Mouse (Mus musculus): ENCODE results near the gene Sncb. TPM values are rescaled to one million over a fixed set of nuclear protein-coding genes. Genes with fewer than 3 reads are reported as not detected.
"Not testable (repeated sequence)": the region's sequence is repeated elsewhere in the genome, so short reads cannot be mapped to it uniquely, and the experiment has no call there.

Sncb gene
- polyA plus RNA-seq, 1 experiment = 0.22 TPM

DNA sequence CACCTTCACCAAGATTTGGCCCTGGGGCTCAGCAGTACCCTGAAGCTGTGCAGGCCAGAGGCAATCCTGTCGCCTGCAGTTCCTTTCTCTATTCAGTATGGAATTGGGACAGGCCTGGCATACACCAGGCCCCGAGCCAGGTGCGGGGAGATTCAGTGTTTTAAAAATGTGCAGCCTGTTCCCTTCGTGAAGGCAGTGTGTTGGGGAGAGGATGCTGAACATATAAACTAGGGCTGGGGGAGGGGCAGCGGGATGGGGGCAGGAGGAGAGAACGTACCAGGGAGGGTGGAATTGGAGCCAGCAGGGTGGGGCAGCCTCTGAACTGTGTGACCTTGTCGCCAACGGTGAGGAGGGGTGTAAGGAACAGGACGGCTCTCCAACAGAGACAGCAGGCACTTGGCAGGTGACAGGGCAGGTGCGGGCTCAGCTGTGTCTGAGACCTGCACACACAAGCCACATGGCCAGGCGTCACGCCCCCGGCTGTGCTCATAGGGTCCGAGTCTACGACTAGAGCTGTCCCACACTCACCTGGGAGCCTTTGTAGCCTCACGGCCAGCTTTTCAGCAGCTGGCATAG is 27.7 kb upstream of the Sncb start:
- H3K36me3 ChIP-seq (ENCODE audit: control insufficient read depth, insufficient read depth, low read length) = no peaks in the 10 kb centered on the region
- peaks cover 6% of the 10 kb centered on the region for H3K4me1 ChIP-seq (ENCODE audit: control insufficient read depth, insufficient read depth, insufficient read length)
- TF ChIP-seq POLR2A (IDR thresholded peaks at IDR 0.05; ENCODE audit: low read depth, low read length) (no peak), CTCF (IDR thresholded peaks at IDR 0.05; ENCODE audit: extremely low read depth, insufficient read depth, insufficient read length, insufficient replicate concordance) (no peak)
- H3K27me3 ChIP-seq (ENCODE audit: control insufficient read depth, insufficient read depth, low read length) = peaks cover 5% of the 10 kb centered on the region
- no peak overlapping the region for H3K4me3 ChIP-seq (ENCODE audit: extremely low read depth, insufficient read depth, insufficient read length)
- H3K27ac ChIP-seq (ENCODE audit: insufficient read depth, low read length) = no peak overlapping the region
- 89% methylated on average over 16 of the region's 16 CpGs for whole genome bisulfite sequencing
- no peak for DNase-seq (ENCODE audit: low read depth in 1 of 2, low spot score in 2 of 2)

DNA sequence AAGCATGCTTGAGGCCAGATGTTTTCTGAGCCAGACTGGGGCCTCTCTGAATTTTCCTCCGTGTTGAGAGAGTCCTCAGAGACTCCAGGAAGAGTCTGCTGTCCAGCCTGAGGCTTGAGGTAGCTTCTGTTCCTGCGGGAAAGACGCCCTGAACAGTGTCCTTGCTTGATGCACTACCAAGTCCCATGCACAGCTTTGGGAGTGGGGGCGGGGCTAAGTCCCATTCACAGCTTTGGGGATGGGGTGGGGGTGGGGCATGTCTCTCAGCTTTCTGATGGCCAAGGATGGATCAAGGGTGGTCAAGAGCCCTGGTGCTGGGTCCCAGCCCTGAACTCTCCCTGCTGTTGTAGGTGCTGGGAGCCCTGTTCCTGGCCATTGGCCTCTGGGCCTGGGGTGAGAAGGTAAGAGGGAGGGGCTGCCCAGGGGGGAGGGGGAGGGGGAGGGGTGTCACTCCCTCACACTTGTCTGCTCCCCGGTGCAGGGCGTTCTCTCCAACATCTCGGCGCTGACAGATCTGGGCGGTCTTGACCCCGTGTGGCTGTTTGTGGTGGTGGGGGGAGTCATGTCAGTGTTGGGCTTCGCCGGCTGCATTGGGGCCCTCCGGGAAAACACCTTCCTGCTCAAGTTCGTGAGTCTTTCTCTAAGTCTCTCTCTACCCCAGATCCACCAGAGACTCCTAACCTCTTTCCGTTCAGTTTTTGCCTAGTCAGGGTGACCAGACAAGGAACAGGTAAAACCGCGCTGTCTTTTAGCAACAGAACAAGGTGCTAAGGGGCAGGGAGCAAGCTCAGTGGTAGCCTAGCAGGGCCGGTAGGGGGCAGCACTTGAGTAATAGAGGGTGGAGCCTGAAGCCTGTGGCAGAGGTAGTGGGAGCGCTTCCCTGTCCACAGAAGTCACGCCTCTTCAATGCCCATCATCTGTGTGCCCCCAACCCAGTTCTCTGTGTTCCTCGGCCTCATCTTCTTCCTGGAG is 26.1 kb upstream of the Sncb start:
- no peak for DNase-seq (ENCODE audit: low read depth in 1 of 2, low spot score in 2 of 2)
- H3K27ac ChIP-seq (ENCODE audit: insufficient read depth, low read length) = no peak overlapping the region
- 37% methylated on average over 21 of the region's 21 CpGs for WGBS
- no peak overlapping the region for H3K4me3 ChIP-seq (ENCODE audit: extremely low read depth, insufficient read depth, insufficient read length)
- H3K36me3 ChIP-seq (ENCODE audit: control insufficient read depth, insufficient read depth, low read length) = no peaks in the 10 kb centered on the region
- H3K4me1 ChIP-seq (ENCODE audit: control insufficient read depth, insufficient read depth, insufficient read length) = peaks cover 6% of the 10 kb centered on the region
- TF ChIP-seq POLR2A (IDR thresholded peaks at IDR 0.05; ENCODE audit: low read depth, low read length) = no peak
- 0 out of 2 replicates have a peak, but pooled peaks have one; percentile 7 for TF ChIP-seq CTCF (IDR thresholded peaks at IDR 0.05; ENCODE audit: extremely low read depth, insufficient read depth, insufficient read length, insufficient replicate concordance)
- peaks cover 5% of the 10 kb centered on the region for H3K27me3 ChIP-seq (ENCODE audit: control insufficient read depth, insufficient read depth, low read length)

- H3K27ac ChIP-seq (ENCODE audit: insufficient read depth, low read length) = no peak overlapping the region
- WGBS = 2% methylated on average over 38 of the region's 38 CpGs
- TF ChIP-seq POLR2A (IDR thresholded peaks at IDR 0.05; ENCODE audit: low read depth, low read length) (no peak), CTCF (IDR thresholded peaks at IDR 0.05; ENCODE audit: extremely low read depth, insufficient read depth, insufficient read length, insufficient replicate concordance) (no peak)
Measured at GRCm38 (mm10) chr13:54789561-54790397, 23.4 kb upstream of the Sncb start.

DNA sequence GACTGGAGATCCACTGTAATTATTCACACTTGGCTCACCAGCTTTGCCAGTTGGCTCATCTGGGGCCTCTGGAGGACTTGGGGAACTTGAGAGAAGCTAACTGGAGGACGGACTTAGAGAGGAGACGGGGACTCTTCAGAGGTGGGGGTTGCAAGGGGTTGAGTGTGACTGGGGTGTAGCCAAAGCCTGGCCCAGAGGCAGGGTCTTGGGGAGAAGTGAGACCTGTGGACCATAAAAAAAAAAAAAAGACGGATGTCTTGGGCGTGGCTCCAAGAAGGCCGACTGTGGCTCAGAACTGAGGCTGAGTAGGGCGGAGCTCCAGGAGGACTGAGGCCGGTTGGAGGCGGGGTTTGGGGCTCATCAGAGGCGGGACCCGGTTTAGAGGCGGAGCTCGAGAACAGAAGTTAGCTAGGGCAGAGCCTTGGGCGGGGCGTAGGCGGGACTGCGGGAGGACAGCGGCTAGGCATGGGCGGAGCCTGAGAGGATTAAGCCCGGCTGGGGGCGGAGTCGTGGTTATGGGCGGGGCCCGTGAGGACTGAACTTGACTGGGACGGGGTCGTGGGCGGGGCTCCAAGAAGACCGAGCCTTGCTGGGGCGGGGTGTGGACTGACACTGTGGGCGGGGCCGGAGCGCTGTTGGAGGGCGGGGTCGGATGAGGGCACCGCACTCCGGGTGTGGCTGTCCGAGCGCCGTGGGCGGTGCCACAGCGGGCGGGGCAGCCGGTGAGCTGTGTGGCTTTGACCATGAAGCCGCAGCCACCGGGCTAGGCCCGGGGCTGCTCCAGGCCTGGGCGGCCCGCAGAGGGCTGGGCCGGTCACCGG is 22.6 kb upstream of the Sncb start, which contains the start of gene Tspan17:
TSS of gene Tspan17 (plus strand) at position 638 of the 821 bp plus-strand sequence.
- Histone ChIP-seq H3K4me1 (ENCODE audit: control insufficient read depth, insufficient read depth, insufficient read length) (peaks cover 6% of the 10 kb centered on the region), H3K36me3 (ENCODE audit: control insufficient read depth, insufficient read depth, low read length) (no peaks in the 10 kb centered on the region), H3K4me3 (ENCODE audit: extremely low read depth, insufficient read depth, insufficient read length) (peak within 1 kb of the TSS; percentile 59), H3K27me3 (ENCODE audit: control insufficient read depth, insufficient read depth, low read length) (peaks cover 5% of the 10 kb centered on the region), H3K27ac (ENCODE audit: insufficient read depth, low read length) (no peak within 1 kb of the TSS)
- DNase-seq (ENCODE audit: low read depth in 1 of 2, low spot score in 2 of 2) = peak; percentile 82 to 88
- 4% methylated on average over 48 of the region's 49 CpGs for WGBS
- TF ChIP-seq POLR2A (IDR thresholded peaks at IDR 0.05; ENCODE audit: low read depth, low read length) (no peak), CTCF (IDR thresholded peaks at IDR 0.05; ENCODE audit: extremely low read depth, insufficient read depth, insufficient read length, insufficient replicate concordance) (no peak)

More at GRCm38 (mm10) chr13:54789561-54790397, 23.4 kb upstream of the Sncb start:
- Histone ChIP-seq H3K4me1 (ENCODE audit: control insufficient read depth, insufficient read depth, insufficient read length) (peaks cover 6% of the 10 kb centered on the region), H3K4me3 (ENCODE audit: extremely low read depth, insufficient read depth, insufficient read length) (peak overlapping the region; percentile 59), H3K36me3 (ENCODE audit: control insufficient read depth, insufficient read depth, low read length) (no peaks in the 10 kb centered on the region), H3K27me3 (ENCODE audit: control insufficient read depth, insufficient read depth, low read length) (peaks cover 5% of the 10 kb centered on the region)
- DNase-seq (ENCODE audit: low read depth in 1 of 2, low spot score in 2 of 2) = no peak

DNA sequence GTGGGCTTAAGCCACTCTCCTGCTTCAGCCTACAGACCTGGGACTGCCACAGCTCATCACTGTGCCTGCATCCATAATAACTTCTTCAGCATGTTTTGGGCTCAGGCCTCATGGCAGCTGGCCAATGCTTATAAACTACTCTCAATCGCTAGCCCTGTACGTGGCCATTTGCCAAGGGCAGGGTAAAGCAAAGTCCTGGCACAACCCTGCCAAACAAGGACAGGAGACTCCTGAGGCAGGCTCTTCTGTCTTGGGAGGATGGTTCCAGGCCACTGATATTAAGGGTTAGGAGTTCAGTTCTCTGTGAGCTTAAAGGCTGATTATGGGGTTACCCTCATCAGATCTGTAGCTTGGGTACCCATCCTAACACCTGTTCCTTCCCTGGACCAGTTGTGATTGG is 21.2 kb upstream of the Sncb start:
- 71% methylated on average over 2 of the region's 2 CpGs for WGBS

GRCm38 (mm10) chr13:54783698-54784097 is 17.3 kb upstream of the Sncb start, which contains the start of gene Eif4e1b:
TSS of gene Eif4e1b (plus strand) at chr13:54783998.
- TF ChIP-seq CTCF (IDR thresholded peaks at IDR 0.05; ENCODE audit: extremely low read depth, insufficient read depth, insufficient read length, insufficient replicate concordance) (no peak), POLR2A (IDR thresholded peaks at IDR 0.05; ENCODE audit: low read depth, low read length) (no peak)
- DNase-seq (ENCODE audit: low read depth in 1 of 2, low spot score in 2 of 2) = no peak
- no peaks in the 10 kb centered on the region for H3K36me3 ChIP-seq (ENCODE audit: control insufficient read depth, insufficient read depth, low read length)
- H3K4me3 ChIP-seq (ENCODE audit: extremely low read depth, insufficient read depth, insufficient read length) = no peak within 1 kb of the TSS
- H3K4me1 ChIP-seq (ENCODE audit: control insufficient read depth, insufficient read depth, insufficient read length) = no peaks in the 10 kb centered on the region
- 86% methylated on average over 4 of the region's 4 CpGs for WGBS
- H3K27ac ChIP-seq (ENCODE audit: insufficient read depth, low read length) = no peak within 1 kb of the TSS
- H3K27me3 ChIP-seq (ENCODE audit: control insufficient read depth, insufficient read depth, low read length) = no peaks in the 10 kb centered on the region

More for the DNA sequence above, 21.2 kb upstream of the Sncb start:
- not testable (repeated sequence) for H3K27me3 ChIP-seq (ENCODE audit: control insufficient read depth, insufficient read depth, low read length); H3K4me3 ChIP-seq (ENCODE audit: extremely low read depth, insufficient read depth, insufficient read length); H3K36me3 ChIP-seq (ENCODE audit: control insufficient read depth, insufficient read depth, low read length); H3K27ac ChIP-seq (ENCODE audit: insufficient read depth, low read length); DNase-seq (ENCODE audit: low read depth in 1 of 2, low spot score in 2 of 2); H3K4me1 ChIP-seq (ENCODE audit: control insufficient read depth, insufficient read depth, insufficient read length)
